Mouse (Mus musculus) spleen, embryonic (tissue): ENCODE measurements at regions not wholly inside any gene's neighbourhood (a gene's known extent, or its start where the extent isn't known, plus 50 kb on each side); places are given as distances from the start of the nearest gene placed in this dataset.

Experiments
- CTCF ChIA-PET: fragments of 350-600 bp; sonication (Branson Sonifier 250); formaldehyde crosslinking; loops from one replicate; lab custom pipeline; 2022; lab: Charles Lee

DNA sequence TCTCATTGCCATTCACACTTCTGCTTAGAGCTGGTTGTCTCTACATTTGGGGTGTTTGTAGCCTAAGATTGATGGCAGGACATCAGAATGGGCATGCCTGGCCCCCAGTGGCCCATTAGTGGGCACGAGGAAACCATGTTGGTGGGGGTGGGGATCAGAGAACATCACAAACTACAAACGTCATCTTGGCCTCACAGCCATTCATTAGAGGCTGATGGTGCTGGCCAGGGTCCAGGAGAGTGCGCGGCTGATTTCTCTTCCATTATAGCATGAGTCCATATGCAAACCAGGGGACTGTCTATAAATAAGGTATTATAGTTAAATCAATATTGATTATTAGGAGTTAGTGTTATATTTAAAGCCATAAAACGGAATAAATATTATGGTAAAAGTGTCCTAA is 67.9 kb downstream of the 3100002H09Rik start:
- CTCF ChIA-PET, result no interaction called here

DNA sequence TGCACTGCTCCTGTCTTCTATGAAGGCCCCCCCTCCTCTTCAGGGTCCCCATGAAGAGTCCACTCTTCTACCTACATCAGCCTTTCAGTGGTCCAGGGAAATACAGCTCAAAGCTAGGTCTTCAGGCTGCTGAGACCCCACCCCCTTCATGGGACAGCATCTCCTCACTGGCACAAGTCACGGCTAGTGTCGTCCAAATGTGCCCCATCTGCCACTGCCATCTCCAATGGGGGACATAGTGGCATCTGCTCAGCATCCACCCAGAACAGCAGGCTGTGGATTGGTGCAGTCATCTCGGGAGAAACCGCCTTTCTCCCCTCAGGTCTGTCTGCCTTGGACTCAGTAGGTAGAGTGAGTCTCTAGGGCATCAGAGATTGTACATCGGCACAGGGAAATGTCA is 72.1 kb downstream of the 3100002H09Rik start:
- CTCF ChIA-PET, result no interaction called here

DNA sequence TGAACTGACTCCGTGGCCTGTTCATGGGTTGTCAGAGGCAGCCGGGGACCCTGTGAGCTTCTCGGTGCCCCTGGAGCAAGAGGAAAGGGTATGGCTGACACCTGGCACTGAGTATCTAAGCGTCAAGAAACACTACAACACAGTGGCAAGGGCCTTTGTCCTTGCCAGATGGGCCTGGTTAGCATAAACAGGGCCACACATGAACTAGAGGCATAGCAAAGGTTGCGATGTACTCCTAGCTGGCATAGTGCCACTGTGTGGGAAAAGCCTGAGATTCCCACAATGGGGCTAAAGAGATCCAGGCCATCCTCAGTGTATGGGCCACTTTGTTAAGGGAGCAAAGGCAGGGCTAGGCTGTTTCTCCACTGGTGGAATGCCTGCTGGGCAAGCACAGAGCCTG is 72.9 kb downstream of the 3100002H09Rik start:
- CTCF ChIA-PET, result interaction anchor here (0.8 kb wide), 1 partner anchor 133 kb away, joined by 3 read pairs; no protein-coding TSS in a partner anchor

DNA sequence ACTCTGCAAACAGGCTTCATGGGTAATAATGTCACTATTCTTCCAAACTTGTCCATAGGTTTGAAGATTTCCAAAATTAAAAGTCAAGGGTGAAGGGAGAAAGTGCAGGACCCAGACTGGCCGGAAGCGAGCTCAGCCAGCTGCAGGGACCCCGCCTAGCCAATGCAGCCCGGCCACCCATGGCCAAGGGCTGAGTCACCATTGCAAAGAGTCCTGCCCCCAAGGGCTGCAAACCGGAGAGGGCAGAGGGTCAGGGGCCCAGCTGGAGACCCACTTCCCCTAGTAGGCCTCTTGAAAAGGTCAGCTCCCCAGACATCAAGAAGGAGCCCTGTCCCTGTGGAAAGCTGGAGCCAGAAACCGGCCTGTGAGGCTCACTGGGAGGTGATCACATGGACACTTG is 77.0 kb downstream of the 3100002H09Rik start:
- CTCF ChIA-PET, result no interaction called here

DNA sequence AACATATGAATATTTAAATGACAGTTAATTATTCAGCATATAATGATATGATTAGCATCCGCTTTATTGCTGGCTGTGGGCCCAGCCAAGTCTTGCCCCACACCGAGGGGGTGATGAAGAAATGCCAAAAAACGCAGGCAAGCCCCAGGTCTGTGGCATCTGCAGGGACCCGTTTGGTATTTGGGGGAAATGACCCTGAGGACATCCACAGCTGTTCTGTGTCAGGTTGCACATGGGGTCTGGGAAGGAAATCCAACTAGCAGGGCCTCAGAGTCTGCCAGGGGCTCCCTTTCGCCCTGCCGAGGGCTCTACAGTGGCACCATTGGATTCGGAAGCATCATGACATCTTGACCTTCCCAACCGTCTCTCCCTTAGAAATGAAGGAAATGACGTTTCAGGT is 80.0 kb downstream of the 3100002H09Rik start:
- CTCF ChIA-PET, result no interaction called here

DNA sequence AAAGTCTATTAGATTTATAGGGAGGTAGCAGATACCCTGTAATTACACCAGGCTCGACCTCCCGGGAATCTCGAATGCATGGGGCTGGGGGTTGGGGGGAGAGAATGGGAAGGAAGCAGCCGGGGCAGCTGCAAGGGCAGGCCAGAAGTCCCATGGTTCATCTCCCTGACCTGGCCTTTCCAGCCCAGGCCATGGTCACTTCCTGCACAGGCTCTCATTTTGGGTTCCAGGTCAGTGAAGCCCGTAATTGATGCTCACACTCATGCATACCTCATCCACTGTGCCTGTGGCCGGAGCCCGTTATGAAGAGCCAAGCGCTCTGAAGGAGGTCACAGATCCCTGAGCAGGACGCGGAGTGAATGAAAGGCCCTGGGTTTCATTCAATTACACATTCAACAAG is 83.8 kb downstream of the 3100002H09Rik start:
- CTCF ChIA-PET, result no interaction called here

DNA sequence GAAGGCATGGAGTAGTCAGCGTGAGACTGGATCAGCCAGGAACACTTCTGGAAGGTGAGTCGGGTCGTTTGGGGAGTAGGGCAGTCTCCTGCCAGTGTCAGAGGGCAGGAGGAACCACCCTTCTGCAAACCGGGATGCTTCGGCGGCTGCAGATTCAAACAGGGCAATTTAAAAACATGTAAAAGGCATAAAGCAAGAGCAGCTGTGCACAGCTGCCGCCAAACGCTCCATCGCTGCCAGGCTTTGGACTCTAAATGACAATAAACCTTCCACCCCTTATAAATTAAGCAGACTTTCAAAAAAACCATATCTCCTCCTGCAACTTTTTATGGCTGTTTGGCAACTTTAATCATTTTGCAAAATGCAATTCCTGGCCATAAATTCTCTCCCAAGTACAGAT is 84.2 kb downstream of the 3100002H09Rik start:
- CTCF ChIA-PET, result no interaction called here

DNA sequence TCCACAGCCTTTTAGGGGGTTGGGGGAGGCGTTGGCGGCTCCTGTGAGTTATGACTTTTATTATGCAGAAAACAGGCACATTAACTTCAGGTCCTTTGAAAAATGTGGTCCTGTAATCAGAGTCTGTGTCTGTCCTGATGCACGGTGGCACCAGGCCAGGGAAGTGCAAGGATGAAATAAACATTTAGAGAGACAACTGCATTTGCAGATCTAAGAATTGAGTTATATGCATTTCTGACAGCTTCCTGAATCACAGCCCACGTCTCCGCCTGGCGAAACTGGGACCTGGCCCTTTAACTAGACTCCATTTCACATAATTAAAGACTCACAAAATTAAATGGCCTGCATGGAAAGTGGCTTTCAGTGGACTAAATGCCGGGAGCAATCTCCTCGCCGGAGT is 90.3 kb downstream of the 3100002H09Rik start:
- CTCF ChIA-PET, result no interaction called here

DNA sequence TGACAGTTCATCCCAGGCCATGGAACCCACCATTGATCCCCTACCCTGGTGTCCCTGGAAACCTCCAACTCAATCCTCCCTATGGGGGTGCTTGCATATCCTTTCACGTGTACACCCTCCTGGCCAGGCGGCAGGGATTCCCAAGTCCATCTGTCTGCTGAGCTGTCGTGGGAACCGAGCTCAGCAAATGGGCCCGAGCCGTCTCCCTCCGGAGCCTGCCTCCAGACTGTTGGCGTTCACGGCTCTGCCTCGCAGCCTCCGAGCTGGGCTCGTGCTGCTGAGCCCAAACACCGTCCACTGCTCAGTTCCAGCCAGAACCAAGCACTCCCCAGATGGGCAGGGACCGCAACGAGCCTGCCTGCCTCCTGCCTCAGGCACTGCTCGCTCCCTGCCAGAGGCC is 98.8 kb downstream of the 3100002H09Rik start:
- CTCF ChIA-PET, result no interaction called here

DNA sequence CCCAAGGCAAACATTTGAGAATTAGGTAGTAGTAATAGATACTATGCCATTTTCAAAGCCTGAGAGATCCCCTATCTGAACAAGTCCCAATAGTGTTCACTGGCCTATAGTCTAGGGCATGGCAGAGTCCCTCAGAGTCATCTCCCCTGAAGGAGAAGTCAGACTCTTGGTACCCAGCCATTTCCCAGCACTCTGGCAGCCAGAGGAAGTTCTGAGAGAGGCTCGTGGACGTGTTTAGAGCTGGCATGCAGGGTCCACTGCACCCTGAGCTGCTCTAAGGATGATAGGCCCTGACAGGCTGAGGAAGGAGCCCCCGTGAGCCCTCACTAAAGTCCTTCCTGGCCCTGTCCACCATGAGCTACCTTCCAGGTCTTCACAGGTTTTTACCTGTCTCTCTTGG is 99.8 kb downstream of the 3100002H09Rik start:
- CTCF ChIA-PET, result no interaction called here

DNA sequence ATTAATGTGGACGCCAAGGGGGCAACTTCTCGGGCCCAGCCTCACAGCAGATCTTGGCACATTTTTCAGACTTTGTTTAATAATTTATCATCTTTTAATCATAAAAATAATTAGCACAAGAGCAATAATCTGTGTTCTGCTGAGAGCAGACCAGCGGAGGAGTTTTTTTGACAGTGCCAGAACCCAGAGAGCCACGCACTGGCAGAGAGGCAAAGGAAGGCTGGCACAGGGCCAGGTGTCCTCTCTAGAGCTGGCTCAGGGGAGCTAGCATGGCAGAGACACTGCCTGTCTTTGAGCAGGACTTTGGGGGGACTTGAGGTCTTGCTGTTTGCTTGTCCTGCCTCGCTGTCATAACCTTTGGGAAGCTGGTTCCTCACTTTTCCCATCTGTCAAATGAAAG is 100.9 kb downstream of the 3100002H09Rik start:
- CTCF ChIA-PET, result no interaction called here

DNA sequence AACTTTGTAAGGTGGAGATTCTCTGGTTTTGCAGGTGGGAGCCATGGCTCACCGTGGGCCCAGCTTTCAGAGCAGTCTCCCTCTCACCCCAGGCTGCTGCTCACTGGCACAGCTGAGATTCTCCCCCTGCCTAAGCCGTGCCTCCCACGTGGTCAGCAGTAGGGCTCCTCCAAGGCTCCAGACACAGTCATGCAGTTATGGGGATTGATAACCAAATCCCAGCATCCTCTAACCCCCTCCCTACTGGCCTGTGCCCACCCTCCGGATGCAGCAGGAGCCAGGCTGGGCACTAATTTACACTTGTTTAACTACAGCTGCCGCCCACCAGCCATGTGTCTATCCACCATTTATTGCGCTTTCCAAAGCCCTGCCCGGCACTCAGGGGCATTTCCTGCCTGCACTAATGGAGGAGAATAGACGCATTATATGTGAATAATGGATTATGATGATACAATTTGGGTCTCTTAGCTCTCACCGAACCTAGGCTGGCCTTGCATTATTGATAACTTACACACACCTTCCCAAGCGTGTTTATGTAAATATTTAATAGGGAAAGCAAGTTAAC is 104.4 kb downstream of the 3100002H09Rik start:
- CTCF ChIA-PET, result no interaction called here

DNA sequence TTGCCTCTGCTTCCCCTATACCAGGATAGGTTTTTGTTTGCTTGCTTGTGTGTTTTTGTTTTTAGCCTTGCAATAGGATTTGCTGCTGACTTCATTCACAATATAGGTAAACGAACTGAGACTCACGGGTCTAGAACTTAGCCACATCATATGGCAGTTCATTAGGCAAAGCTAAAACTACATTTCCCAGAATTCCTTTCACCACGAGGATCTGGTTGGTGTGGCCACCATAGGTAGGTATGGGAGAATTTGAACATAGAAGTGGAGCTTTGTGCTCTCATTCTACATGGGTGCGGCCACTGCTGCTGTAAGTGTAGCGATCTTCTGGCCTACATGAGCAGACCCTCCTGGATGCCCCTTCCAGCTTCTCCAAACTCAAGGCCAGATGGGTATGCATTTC is 108.8 kb downstream of the 3100002H09Rik start:
- CTCF ChIA-PET, result no interaction called here

DNA sequence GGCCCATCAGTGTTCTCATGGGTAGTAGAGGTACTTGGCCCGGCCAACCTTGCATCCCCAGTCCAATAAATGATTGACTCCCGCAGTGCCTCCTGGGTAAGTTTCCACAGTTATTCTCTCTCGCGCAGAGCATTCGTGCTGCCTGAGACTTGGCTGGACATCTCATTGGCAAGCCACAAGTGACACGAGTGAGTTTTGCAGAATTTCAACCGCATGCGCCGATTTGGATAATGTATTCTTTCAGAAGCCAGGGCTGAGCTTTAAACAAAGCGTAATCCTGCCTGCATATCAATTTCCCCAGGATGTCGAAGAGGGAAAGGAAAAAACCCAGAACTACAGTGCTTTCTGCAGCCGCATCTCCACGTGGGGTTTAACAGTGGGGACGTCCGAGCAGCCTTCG is 112.6 kb downstream of the 3100002H09Rik start:
- CTCF ChIA-PET, result no interaction called here

DNA sequence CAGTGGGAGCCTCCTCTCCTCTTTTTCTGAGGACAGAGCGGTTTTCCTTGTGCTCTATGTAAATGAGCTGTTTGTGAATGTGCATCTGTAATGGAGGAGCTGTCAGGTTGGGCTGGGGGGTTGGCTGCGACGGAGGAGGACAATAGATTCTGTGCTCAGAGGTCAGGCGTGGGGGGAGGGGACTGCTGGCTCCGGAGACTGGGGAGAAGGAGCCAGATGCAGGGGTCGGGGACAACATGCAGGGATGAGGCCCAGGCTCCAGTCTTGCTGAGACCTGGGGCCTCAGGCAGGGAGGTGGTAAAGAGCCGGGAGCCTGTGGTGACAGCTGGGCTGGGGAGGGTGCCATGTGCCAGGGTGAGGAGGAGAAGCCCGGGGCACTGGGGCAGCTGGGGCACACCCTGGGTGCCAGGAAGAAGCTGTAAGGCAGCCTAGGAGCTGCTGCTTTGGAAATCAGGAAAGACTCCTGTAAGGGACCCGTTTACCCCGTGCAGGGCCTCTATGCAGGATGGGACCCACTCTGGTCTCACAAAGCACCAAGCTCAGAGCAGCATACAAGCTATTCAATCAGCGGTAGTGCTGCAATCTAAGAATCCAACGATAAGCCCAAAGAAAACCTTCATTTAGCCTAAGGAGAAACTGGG is 124.5 kb downstream of the 3100002H09Rik start:
- CTCF ChIA-PET, result no interaction called here

DNA sequence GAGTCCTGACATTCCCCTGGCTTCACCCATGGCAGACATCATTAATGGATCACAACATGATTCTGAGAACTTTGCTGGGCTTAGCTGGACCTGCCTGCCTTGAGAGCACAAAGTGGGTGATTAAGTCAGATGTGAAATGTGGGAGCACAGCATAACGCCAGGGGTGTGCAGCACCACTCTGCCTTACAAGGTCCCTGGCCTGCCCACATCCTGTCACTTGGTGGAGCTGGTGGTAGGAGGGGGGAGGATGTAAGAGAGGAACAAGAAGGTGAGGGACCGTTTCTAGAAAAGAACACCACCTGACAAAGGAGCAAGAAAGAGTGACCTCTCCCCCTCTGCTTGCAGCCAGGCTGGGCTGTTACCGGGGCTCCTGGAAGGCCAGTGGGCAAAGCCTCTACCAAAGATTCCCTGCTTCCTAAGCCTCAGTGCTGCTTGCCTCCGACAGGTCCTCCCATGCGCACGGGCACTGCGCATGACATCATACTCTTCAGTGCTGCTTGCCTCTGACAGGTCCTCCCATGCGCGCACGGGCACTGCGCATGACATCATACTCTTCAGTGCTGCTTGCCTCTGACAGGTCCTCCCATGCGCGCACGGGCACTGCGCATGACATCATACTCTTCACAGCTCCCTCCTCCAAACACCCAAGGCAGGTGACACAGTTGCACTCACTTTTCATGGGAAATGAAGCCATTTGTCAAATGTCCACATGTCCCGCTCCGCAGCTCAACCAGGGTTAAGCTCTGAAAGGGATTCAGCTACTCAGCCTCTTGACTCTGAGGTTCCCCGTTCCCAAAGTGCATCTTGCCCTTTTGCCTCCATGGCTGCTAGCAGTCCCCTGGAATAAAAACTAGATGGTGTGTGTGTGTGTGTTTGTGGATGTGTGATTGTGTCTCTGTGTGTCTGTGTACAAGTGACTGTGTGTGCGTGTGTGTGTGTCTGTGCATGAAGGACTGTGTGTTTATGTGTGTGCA is 125.7 kb downstream of the 3100002H09Rik start:
- CTCF ChIA-PET, result no interaction called here

DNA sequence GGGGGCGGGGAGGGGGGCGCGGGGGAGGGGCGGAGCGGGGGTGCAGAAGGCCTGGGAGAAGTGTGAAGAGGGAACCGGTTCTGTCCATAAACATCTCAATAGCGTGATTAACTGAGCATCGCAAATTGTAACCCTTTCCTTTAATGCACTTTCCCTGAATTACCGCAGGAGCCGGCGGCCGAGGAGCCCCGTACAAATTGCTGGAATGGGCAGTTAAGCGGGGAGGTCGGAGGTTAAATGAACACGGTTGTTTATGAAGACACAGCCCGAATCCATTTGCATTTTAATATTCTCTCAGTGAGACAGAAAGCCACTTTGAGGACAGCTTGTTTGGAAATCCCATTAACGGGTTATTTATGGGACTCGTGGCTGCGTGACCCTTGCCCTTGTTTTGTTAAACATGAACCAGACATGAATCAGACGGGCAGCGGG is 132.7 kb downstream of the 3100002H09Rik start:
- CTCF ChIA-PET, result interaction anchor here (0.6 kb wide), 1 partner anchor 156 kb away, joined by 10 read pairs; no protein-coding TSS in a partner anchor

DNA sequence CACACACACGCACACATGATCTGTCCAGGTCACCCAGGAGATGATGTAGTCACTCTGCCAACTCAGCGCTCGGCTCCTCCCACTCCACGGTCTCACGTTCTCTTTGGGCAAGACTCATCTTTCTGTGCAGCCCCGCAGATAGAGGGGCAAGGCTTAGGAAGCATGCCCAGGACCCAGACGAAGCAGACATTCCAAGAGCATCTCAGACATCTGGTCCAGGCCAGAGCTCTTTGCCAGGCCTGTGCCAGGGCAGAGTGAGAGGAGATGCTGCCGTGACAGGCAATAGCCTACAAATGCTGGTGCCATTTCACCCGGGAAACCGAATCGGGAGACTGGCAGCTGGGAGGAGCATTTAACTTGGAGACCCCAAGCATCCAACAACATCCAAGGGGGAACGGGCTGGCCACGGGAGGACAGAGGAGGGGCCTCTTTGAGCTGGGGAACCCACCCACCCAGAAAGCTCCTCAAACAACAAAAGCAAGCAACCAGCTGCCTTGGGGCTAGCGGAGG is 133.2 kb downstream of the 3100002H09Rik start:
- CTCF ChIA-PET, result no interaction called here

DNA sequence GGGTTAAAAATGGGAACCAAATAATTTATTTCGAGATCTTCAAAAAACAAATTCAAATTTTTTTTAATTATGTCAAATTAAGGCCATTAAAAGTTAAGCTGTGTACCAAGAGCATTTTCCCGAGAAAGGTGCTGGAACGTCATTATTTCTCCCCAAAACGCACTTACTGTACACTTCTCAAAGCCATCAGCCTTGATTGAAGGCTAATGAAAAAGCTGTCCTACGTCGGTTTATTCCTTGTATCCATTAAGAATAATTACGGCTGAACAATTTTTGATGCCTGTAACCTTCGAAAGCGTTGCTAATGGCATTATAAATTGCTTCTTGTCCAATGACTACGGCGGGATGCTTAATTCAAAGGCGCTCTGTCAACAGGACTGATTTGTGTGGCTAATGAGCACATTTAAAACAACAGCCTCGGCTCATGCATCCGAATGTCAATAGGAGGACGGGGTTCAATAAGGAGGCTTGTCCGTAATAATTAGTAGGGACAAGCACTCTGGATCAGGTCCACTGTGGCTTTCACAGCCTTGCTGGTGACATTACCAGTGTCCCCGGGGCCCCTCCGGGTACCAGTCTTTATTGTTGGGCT is 145.3 kb downstream of the 3100002H09Rik start:
- CTCF ChIA-PET, result no interaction called here

DNA sequence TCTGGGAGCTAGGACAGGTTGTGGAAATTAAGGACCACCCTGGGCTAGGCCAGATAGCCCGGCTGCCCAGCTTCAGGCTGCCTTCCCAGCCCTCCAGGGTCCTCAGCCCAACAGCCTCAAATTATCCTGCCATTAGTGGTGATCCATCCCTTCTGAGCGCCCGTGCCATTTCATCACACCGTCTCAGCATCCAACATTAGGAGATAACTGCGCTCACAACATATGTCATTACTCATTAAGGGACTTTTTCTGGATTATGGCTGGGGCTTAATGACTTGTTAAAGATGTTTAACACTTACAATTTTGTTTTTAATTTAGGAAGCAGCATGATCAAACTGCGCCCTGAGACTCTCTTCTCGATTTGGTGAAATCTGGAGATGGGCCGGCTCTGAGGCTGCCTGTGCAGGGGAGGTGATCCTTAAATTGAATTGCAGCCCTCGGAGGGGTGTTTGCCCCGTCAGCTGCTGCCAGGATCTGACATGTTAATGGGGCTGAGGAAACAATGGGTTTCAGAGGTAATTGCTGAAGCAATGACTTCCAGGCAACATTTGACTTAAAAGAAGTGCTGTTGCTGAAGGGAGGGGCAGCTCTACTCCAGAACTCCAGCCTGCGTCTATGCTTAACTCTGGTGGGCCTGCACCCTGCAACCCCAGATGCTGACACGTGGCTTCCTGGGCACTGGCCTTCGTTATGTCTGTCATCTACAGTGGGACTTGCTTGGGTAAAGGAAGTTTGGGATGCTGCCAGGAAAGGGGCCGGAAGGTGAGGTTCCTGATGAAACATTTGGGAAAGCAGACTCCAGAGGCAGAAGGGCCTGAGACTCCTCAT is 154.9 kb downstream of the 3100002H09Rik start:
- CTCF ChIA-PET, result no interaction called here

DNA sequence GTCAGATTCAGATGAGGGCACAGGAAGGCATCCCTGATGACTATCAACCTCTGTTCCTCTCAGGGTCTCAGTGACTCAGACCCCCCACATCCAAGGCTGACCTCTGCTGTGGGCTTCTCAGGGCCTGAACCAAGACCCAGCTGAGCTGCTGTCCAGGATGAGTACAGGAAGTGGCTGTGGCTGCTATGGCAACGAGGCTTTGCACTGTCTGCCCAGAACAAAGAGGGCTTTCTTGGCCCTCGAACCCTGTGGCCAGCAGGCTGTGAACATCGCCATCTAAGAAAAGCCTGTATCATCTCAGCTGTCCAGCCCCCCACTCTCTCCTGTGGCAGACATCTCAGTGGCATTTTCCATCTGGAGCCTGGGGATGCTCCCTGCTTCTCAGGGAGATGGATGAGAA is 159.5 kb downstream of the 3100002H09Rik start:
- CTCF ChIA-PET, result interaction anchor here (0.7 kb wide), 1 partner anchor 53 kb away, joined by 3 read pairs; no protein-coding TSS in a partner anchor
